ENCODE assay signal across 1 mouse cellular context in genomic region chr3:130060396-130061029, GRCm38 (mm10).
TF ChIP-seq lines count a peak whose summit lies in the region.

No protein-coding gene starts in this region.

TF ChIP-seq in CH12.LX, 34 proteins besides CTCF, POLR2A, EP300 and RAD21 (continued from another document):
- TF ChIP-seq USF2 (conservative IDR thresholded peaks at IDR 0.05; ENCODE audit: low read depth, low read length), result no peak
- TF ChIP-seq CHD1 (IDR thresholded peaks at IDR 0.05; ENCODE audit: low read depth, low read length), result no peak
TF ChIP-seq in CH12.LX: peak in this region for 12.
